Mouse (Mus musculus) erythroblast, embryonic 14.5 days (primary cell): ENCODE measurements around the gene Crhr1. TPM values are rescaled to one million over a fixed set of nuclear protein-coding genes. Genes with fewer than 3 reads are reported as not detected.

Source experiments
- H3K27me3 ChIP-seq: 2 replicates; pipeline ENCODE4 v1.6.1; 2012; ENCODE audit warnings: inconsistent platforms; ENCODE audit not compliant: control insufficient read depth
- H3K36me3 ChIP-seq: 2 replicates; pipeline ENCODE4 v1.6.1; 2012; ENCODE audit warnings: mild to moderate bottlenecking, inconsistent platforms; ENCODE audit not compliant: control insufficient read depth
- H3K4me1 ChIP-seq: 2 replicates; pipeline ENCODE4 v1.6.1; 2012; ENCODE audit warnings: inconsistent platforms; ENCODE audit not compliant: control insufficient read depth
- H3K4me3 ChIP-seq: replicated peaks from 2 replicates; pipeline ENCODE3; 2012; ENCODE audit warnings: moderate library complexity, mild to moderate bottlenecking, inconsistent platforms
- H3K9me3 ChIP-seq: 2 replicates; pipeline ENCODE4 v1.6.1; 2012; ENCODE audit warnings: low read length, inconsistent platforms, mixed read lengths; ENCODE audit not compliant: control insufficient read depth
- GATA1 ChIP-seq: IDR thresholded peaks from 2 replicates; pipeline ENCODE4 v1.6.1; 2012; ENCODE audit warnings: low read length, inconsistent platforms, mixed read lengths
- TAL1 ChIP-seq: IDR thresholded peaks from 3 replicates; pipeline ENCODE4 v1.6.1; 2012; ENCODE audit warnings: low read length, inconsistent platforms, mixed read lengths
- polyA plus RNA-seq: library from polyadenylated mRNA; stranded (reverse); fragments of >175 nt; gene quantifications from 2 replicates; pipeline ENCODE4 v1.2.3, GENCODE M21; 2012

Gene Crhr1
- polyA plus RNA-seq, 1 experiment: not detected

DNA sequence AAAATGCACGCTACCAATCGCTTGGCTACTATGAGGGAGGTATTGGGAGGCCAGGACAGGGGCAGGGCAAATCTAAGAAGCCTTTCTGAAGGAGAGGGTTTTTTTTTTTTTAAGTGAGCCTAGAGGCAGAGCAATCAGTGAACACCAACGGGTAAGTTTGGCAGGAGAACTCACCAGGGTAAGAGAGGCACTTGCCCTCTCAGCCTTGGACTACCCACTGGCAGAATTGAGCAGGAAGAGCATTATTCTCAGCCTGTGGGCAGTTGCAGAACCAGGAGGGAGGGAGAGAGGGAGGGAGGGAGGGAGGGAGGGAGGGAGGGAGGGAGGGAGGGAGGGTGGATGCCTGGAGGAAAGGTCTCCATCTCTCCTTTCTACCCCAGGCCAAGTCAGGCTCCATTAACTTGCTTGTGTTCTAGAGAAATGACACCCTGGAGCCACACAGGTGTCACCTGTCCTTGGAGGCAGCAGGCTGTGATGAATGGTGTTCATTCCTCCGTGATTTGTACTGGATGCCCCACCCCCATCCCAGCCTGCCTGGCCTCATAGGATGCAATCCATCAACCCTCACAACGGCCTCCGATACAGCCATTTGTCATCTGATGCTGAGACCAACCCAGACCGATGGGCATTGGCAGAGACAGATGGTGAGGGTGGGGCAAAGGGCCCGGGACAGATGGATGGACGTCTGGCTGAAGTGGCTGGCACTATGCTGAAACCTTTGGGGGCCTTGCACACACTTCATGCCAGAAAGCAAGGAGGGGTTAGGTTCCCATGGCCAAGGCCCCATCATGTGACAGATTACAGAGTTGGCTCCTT lies 22.4 kb downstream of the Crhr1 start:
- Histone ChIP-seq H3K36me3 (no peaks in the 10 kb centered on the region), H3K4me3 (no peak overlapping the region), H3K27me3 (peaks cover 23% of the 10 kb centered on the region), H3K4me1 (no peaks in the 10 kb centered on the region), H3K9me3 (no peaks in the 10 kb centered on the region)
- no peak for TF ChIP-seq TAL1
- no peak for TF ChIP-seq GATA1

DNA sequence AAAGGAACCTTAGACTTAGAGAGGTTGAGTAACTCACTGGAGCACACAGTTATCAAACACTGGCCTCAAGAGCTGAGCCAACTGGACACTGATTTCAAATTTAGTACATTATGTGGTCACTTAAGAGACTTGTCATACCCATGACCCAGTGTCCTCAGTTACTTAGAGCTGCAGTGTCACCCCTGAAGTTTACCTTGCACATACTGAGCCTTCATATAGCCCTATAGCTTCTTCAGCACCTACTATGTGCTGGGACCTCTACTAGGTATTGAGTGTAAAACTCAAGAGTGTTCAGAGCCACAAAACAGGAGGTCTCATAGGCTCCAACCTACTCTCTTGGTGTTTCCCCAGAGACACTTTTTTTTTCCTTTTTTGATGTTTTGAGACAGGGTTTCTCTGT lies 23.2 kb downstream of the Crhr1 start:
- H3K4me3 ChIP-seq: no peak overlapping the region
- TF ChIP-seq GATA1: no peak
- TF ChIP-seq TAL1: no peak

DNA sequence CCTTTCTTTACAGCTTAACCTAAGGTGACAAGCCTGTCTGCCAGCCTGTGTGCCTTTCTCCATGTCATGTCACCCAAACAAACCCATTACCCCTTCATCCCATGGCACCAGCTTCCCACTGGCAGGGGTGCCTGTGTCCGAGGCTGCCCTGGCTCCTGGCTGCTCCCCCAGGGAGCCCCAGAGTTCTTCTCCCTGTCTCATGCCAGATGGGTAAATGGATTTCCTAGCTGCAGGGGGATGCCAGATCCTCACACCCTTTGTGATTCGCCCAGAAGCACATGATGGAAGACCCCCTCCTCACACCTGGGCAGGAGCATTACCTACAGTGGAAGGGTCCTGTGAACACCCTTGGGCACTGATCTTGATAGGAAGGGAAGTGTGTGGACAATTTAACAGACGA lies 23.7 kb downstream of the Crhr1 start:
- Histone ChIP-seq H3K27me3 (peaks cover 23% of the 10 kb centered on the region), H3K4me1 (no peaks in the 10 kb centered on the region), H3K4me3 (no peak overlapping the region), H3K9me3 (no peaks in the 10 kb centered on the region), H3K36me3 (no peaks in the 10 kb centered on the region)
- no peak for TF ChIP-seq GATA1
- TF ChIP-seq TAL1: no peak

More for the DNA sequence above, 23.2 kb downstream of the Crhr1 start:
- H3K9me3 ChIP-seq: no peaks in the 10 kb centered on the region
- H3K4me1 ChIP-seq: no peaks in the 10 kb centered on the region
- H3K36me3 ChIP-seq: no peaks in the 10 kb centered on the region
- H3K27me3 ChIP-seq: peaks cover 23% of the 10 kb centered on the region

DNA sequence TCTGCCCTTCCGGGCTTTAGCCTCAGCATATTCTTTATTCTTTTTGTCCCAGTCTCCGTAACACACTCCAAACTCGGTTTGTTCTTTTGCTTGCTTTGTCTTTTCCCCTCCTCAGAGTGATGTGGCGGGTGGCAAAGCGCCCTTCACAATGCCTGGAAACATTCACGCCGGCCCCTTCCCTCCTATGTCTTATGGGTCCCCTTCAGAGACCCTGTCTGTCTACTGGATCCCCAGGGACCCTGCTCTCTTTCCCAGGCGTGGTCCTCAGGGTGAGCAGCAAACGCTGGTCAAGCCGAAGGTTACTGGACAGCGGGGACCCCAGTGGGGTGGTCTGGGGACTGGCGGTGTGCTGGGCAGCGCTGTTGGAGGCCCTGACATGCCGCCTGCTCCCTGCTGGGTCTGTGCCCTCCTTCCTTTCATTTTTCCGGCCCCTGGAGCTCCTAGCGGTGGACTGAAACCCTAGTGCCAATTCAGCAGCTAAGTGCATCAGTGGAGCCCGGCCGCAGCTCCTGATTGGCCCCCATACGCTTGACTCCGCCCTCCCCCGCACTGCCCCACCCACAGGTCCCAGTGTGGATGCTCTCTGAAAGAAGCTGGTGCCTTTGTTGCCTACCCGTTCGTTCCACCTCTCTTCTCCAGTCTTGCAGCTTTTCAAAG lies 25.1 kb downstream of the Crhr1 start:
- Histone ChIP-seq H3K36me3 (no peaks in the 10 kb centered on the region), H3K9me3 (no peaks in the 10 kb centered on the region), H3K27me3 (peaks cover 23% of the 10 kb centered on the region), H3K4me3 (no peak overlapping the region), H3K4me1 (no peaks in the 10 kb centered on the region)
- TF ChIP-seq TAL1 (no peak), GATA1 (no peak)

DNA sequence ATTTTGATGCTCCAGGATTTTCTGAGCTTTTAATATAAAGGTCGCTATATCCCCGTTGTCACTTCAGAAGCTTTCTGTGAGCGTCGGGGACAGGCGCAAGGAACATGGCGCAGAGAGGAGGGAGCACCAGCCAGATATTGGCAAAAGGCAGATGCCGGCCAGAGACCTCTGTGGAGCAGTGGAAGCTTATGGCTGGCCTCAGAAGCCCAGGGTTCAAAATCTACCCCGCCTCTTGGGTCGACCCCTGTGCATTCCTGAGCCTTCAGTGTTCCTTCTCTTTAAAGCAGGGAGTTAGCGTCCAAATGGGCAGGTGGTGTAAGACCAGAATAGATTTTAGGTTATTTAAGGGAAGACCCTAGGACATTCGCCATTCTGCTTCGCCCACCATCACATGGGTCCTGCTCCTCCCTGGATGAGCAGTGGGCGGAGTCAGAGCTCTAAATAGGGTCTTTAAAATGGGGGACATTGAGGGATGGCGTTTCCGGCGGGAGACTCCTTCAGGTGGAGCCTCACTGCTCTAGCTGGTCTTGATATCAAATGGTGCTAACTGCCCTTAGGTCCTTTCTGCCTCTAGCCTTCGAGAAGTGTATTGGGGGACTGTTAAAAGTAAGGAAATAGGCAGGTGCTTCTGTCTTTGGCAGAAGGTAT lies 25.7 kb downstream of the Crhr1 start:
- no peak for TF ChIP-seq GATA1
- no peak for TF ChIP-seq TAL1
- no peaks in the 10 kb centered on the region for H3K9me3 ChIP-seq
- H3K4me3 ChIP-seq: no peak overlapping the region
- no peaks in the 10 kb centered on the region for H3K36me3 ChIP-seq
- H3K27me3 ChIP-seq: peaks cover 23% of the 10 kb centered on the region
- H3K4me1 ChIP-seq: no peaks in the 10 kb centered on the region

DNA sequence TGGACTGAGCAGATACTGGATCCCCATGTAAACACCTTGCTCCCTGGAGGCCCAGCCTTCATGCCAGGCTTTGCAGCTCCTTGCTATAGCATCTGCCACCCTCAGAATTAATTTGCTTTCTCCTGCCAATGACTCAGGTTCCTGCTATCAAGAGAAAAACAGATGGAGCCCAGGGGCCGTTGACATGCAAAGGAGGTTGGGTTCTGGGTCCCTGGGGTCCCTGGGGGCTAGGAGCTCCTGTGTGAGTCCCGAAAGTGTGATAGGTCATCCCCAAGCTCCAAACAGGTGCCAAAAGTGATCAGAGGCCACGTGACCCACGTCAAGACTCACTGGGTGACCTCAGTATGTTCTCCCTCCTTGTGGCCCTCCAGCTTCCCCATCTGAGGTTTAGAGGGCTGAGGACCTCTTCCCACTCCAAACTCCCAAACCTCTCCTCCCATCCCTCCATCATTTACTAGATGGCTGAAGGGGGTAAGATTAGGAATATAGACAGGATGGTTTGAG lies 27.2 kb downstream of the Crhr1 start:
- Histone ChIP-seq H3K4me1 (no peaks in the 10 kb centered on the region), H3K36me3 (no peaks in the 10 kb centered on the region), H3K9me3 (no peaks in the 10 kb centered on the region), H3K27me3 (peaks cover 23% of the 10 kb centered on the region), H3K4me3 (no peak overlapping the region)
- TF ChIP-seq GATA1 (no peak), TAL1 (no peak)

DNA sequence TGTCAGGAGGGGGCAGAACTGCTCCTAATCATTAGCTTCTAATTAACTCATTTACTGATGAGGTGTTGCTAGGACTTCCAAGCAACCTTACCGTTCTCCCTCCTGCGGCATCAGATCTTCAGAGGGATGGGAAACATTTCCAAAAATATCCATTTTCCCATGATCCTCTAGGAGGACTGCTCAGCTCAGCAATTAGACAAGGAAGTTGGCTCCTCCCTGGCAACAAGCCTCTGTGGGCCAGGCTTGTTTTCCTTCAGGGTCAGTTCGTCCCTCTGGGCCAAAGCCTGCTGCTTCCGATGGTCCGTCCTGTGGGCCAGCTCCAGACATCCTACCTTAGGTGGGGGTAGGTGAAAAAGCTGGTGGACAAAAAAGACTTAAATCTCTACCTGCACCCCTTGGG lies 28.5 kb downstream of the Crhr1 start:
- Histone ChIP-seq H3K4me3 (no peak overlapping the region), H3K9me3 (no peaks in the 10 kb centered on the region), H3K36me3 (no peaks in the 10 kb centered on the region), H3K4me1 (no peaks in the 10 kb centered on the region), H3K27me3 (peaks cover 23% of the 10 kb centered on the region)
- no peak for TF ChIP-seq GATA1
- TF ChIP-seq TAL1: no peak

DNA sequence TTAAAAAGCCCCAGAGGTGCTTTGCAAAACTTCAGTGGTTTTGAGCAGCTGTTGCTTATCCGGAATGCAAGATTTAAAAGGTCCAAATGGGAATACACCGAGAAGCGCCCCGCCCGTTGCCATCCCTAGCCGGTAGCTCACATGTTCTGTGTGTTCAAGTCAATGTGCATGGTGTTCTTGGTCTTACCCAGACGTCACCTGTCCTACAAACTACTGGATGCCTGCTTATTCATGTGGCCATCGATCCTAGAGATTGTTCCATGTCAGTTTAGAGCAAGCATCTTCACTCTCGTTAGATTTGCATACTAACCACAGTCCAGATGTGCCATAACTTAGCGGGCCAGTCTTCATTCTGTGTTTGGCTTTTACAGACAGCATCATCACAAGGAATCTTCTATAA lies 31.6 kb downstream of the Crhr1 start:
- Histone ChIP-seq H3K27me3 (no peaks in the 10 kb centered on the region), H3K9me3 (no peaks in the 10 kb centered on the region), H3K4me3 (no peak overlapping the region), H3K36me3 (no peaks in the 10 kb centered on the region), H3K4me1 (no peaks in the 10 kb centered on the region)
- TF ChIP-seq GATA1: no peak

DNA sequence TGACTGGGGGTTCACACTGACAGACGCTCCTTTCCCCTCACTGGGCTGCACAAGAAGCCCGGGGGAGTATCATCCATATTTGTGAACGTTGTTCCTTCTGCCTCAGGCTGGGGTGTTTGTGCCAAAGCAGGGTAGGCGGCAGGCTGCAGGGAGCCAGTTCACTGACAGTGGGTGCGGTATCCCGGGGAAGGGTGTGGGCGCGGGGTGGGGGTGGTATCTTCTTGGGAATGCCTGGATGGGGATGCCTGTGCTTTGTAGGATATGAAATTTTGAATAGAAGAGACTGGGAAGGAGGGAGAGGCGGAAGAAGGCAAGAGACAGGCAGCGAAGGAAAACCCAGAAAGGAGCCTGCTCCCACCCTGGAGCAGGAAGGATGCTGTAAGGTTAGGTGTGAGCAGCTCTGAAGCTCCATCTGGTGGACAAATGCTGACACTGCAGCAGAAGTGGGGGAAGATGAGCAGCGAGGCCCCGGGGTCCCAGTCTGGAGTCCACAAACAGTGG lies 38.7 kb downstream of the Crhr1 start:
- no peaks in the 10 kb centered on the region for H3K4me1 ChIP-seq
- TF ChIP-seq TAL1 (no peak), GATA1 (no peak)
- H3K27me3 ChIP-seq: no peaks in the 10 kb centered on the region
- H3K36me3 ChIP-seq: no peaks in the 10 kb centered on the region
- H3K9me3 ChIP-seq: no peaks in the 10 kb centered on the region
- H3K4me3 ChIP-seq: no peak overlapping the region
